Mouse (Mus musculus) heart, postnatal 0 days (tissue): ENCODE data around the gene 4933430I17Rik. TPM values are rescaled to one million over a fixed set of nuclear protein-coding genes. Genes with fewer than 3 reads are reported as not detected.

Source experiments
- ATAC-seq: fragments of 200-750 bp; cut with Nextera tagmentation; 2 replicates; pipeline ENCODE4 v1.8.0; 2017; ENCODE audit warnings: low read depth, moderate number of reproducible peaks, moderate library complexity; ENCODE audit not compliant: insufficient read depth
- DNase-seq: peaks from one replicate; pipeline ENCODE4 v3.0.0-alpha.2; 2016; ENCODE audit warnings: low spot score
- H3K27ac ChIP-seq: fragments of 300-500 bp; sonication (generic); 2 replicates; pipeline ENCODE4 v1.5.1; 2014; ENCODE audit warnings: low read depth, mild to moderate bottlenecking
- H3K27me3 ChIP-seq: fragments of 300-500 bp; sonication (generic); 2 replicates; pipeline ENCODE4 v1.6.1; 2014; ENCODE audit warnings: low read length, mixed read lengths; ENCODE audit not compliant: control insufficient read depth, insufficient read depth
- H3K36me3 ChIP-seq: fragments of 300-500 bp; sonication (generic); replicated peaks from 2 replicates; pipeline ENCODE4 v1.6.1; 2014; ENCODE audit warnings: low read length, mixed read lengths; ENCODE audit not compliant: control insufficient read depth, insufficient read depth
- H3K4me1 ChIP-seq: fragments of 300-500 bp; sonication (generic); 2 replicates; pipeline ENCODE4 v1.6.1; 2014; ENCODE audit warnings: antibody characterized with exemption; ENCODE audit not compliant: control insufficient read depth, insufficient read depth
- H3K4me2 ChIP-seq: fragments of 300-500 bp; sonication (generic); 2 replicates; pipeline ENCODE4 v1.6.1; 2014; ENCODE audit warnings: low read depth, mild to moderate bottlenecking, low read length, moderate library complexity
- H3K4me3 ChIP-seq: fragments of 300-500 bp; sonication (generic); 2 replicates; pipeline ENCODE4 v1.5.1; 2014; ENCODE audit warnings: low read depth, low read length
- H3K9ac ChIP-seq: fragments of 300-500 bp; sonication (generic); replicated peaks from 2 replicates; pipeline ENCODE4 v1.6.1; 2014; ENCODE audit warnings: low read depth, low read length, mixed read lengths
- H3K9me3 ChIP-seq: fragments of 300-500 bp; sonication (generic); replicated peaks from 2 replicates; pipeline ENCODE4 v1.6.1; 2016; ENCODE audit warnings: low read length; ENCODE audit not compliant: control insufficient read depth
- CTCF ChIP-seq: IDR thresholded peaks from 2 replicates; pipeline ENCODE4 v1.5.1; 2016; ENCODE audit warnings: antibody characterized with exemption, control low read depth, low read depth
- EP300 ChIP-seq: IDR thresholded peaks from 2 replicates; pipeline ENCODE4 v1.6.1; 2016; ENCODE audit warnings: antibody characterized with exemption, low read depth
- WGBS: fragments of 180-500 bp; shearing (Covaris S2); extraction: QIAGEN DNeasy Blood & Tissue Kit; methylation state at CpG from one replicate; pipeline ENCODE4 v1.1.7; 2014; 5-methylcytosine and 5-hydroxymethylcytosine counted together
- polyA plus RNA-seq: library from polyadenylated mRNA; unstranded; fragments of >200 nt; fragmentation: Nextera tagmentation; extraction: Ambion mirVana; gene quantifications from 2 replicates; pipeline ENCODE4 v1.2.1, GENCODE M21; 2015
- total RNA-seq: library from RNA; depleted of rRNA; stranded (reverse); fragments of >200 nt; gene quantifications from 2 replicates; pipeline ENCODE4 v1.2.3, GENCODE M21; 2014; ENCODE audit warnings: low replicate concordance; rRNA removed

Gene 4933430I17Rik
- total and polyA plus RNA-seq, 2 experiments from 2014 or later = 0.16 TPM; not detected in 1

DNA sequence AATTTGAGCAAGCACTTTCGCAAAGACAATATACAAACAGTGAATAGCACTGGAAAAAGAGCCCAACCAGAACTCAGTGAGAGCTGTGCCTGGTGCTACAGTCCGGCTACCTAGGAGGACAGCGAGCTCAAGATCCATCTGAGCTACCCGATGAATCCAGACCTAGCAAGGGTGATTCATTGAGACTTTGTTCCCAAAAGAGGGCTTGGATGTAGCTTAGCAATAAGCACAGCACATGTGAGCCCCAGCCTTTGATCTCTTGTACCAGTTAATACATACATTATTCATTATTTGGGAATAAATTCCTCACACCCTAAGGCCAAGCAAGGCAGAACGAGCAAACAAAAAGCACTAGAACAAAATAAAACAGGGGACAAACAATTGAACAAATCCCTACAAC is 69.3 kb downstream of the 4933430I17Rik start:
- Histone ChIP-seq H3K9me3 (no peaks in the 10 kb centered on the region), H3K9ac (no peak overlapping the region), H3K4me1 (peaks cover 12% of the 10 kb centered on the region), H3K27me3 (peaks cover 29% of the 10 kb centered on the region), H3K4me2 (no peak overlapping the region), H3K36me3 (no peaks in the 10 kb centered on the region), H3K27ac (no peak overlapping the region), H3K4me3 (no peak overlapping the region)
- ATAC-seq (no peak), DNase-seq (no peak)
- WGBS = 81% methylated on average over 5 of the region's 5 CpGs
- TF ChIP-seq CTCF = no peak
- TF ChIP-seq EP300 = no peak

DNA sequence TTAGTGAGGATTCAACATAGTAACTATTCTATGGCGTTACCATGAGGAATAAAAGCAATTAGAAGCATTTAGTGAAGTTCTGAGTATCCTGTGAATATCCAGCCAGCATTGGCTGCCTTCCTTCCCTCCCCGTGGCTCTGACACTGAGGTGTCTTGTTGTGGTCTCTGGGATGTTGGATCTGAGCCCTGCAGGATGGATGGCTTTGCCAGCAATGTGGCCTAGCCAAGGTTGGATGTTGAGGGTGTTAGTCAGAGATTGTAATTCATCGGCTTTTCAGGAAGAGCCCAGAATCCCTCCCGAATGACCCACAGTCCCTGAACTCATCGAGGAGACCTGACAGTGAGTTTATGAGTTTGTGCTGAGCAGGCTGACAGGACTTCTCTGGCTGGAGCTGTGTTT is 70.9 kb downstream of the 4933430I17Rik start:
- TF ChIP-seq EP300 = no peak
- no peak for TF ChIP-seq CTCF
- whole genome bisulfite sequencing = 45% methylated on average over 5 of the region's 5 CpGs
- H3K36me3 ChIP-seq = no peaks in the 10 kb centered on the region
- ATAC-seq = 0 out of 2 replicates have a peak, but pooled peaks have one; percentile 20
- H3K4me1 ChIP-seq = peaks cover 8% of the 10 kb centered on the region
- no peak overlapping the region for H3K4me2 ChIP-seq
- H3K27ac ChIP-seq = no peak overlapping the region
- no peak overlapping the region for H3K4me3 ChIP-seq
- H3K9ac ChIP-seq = no peak overlapping the region
- peaks cover 24% of the 10 kb centered on the region for H3K27me3 ChIP-seq
- no peaks in the 10 kb centered on the region for H3K9me3 ChIP-seq
- no peak for DNase-seq

Other genes with a start within 250 kb of the 4933430I17Rik start
- 18.7 and 34.3 TPM in 2 replicates for gene Fkbp15, start 164.8 kb upstream of the 4933430I17Rik start, total RNA-seq
- gene Fkbp15, start 164.8 kb upstream of the 4933430I17Rik start, polyA plus RNA-seq = 11.1 and 11.8 TPM in 2 replicates
- 15.9 and 17.8 TPM in 2 replicates for gene Slc31a1, start 164.6 kb upstream of the 4933430I17Rik start, total RNA-seq
- gene Slc31a1, start 164.6 kb upstream of the 4933430I17Rik start, polyA plus RNA-seq = 35.0 and 35.1 TPM in 2 replicates
- 30.5 and 34.3 TPM in 2 replicates for gene Cdc26, start 116.7 kb upstream of the 4933430I17Rik start, total RNA-seq
- 72.8 and 76.9 TPM in 2 replicates for gene Cdc26, start 116.7 kb upstream of the 4933430I17Rik start, polyA plus RNA-seq
- gene Prpf4, start 116.6 kb upstream of the 4933430I17Rik start, total RNA-seq = 11.5 and 16.7 TPM in 2 replicates
- gene Prpf4, start 116.6 kb upstream of the 4933430I17Rik start, polyA plus RNA-seq = 7.4 and 8.1 TPM in 2 replicates
- gene Rnf183, start 90.1 kb upstream of the 4933430I17Rik start, total RNA-seq = not detected in 2 replicates
- gene Rnf183, start 90.1 kb upstream of the 4933430I17Rik start, polyA plus RNA-seq = not detected in 2 replicates
- 4.2 and 6.7 TPM in 2 replicates for gene Wdr31, start 54.5 kb upstream of the 4933430I17Rik start, total RNA-seq
- gene Wdr31, start 54.5 kb upstream of the 4933430I17Rik start, polyA plus RNA-seq = 1.6 and 2.3 TPM in 2 replicates
- 0.27 TPM in 1 of 2 replicates, not detected in the other for gene Bspry, start 45.3 kb upstream of the 4933430I17Rik start, total RNA-seq
- gene Bspry, start 45.3 kb upstream of the 4933430I17Rik start, polyA plus RNA-seq = 0.15 and 0.19 TPM in 2 replicates
- gene Hdhd3, start 21.9 kb upstream of the 4933430I17Rik start, total RNA-seq = 2.0 and 17.8 TPM in 2 replicates
- 9.2 and 9.7 TPM in 2 replicates for gene Hdhd3, start 21.9 kb upstream of the 4933430I17Rik start, polyA plus RNA-seq
- 61.1 and 82.4 TPM in 2 replicates for gene Alad, start 5.5 kb upstream of the 4933430I17Rik start, total RNA-seq
- gene Alad, start 5.5 kb upstream of the 4933430I17Rik start, polyA plus RNA-seq = 62.1 and 65.7 TPM in 2 replicates
- gene Pole3, start 301 bp upstream of the 4933430I17Rik start, total RNA-seq = 14.0 and 21.9 TPM in 2 replicates
- gene Pole3, start 301 bp upstream of the 4933430I17Rik start, polyA plus RNA-seq = 29.1 and 31.4 TPM in 2 replicates
- gene Rgs3, start 34.5 kb downstream of the 4933430I17Rik start, total RNA-seq = 66.0 and 114 TPM in 2 replicates
- 52.1 and 52.5 TPM in 2 replicates for gene Rgs3, start 34.5 kb downstream of the 4933430I17Rik start, polyA plus RNA-seq